Mouse (Mus musculus) embryonic stem cell, embryonic (primary cell): ENCODE measurements around the gene Cnppd1.

ENCODE experiments used
- CTCF ChIA-PET, 4 experiments: fragments of 300-600 bp in 2 of 4; fragments of 350-600 bp in 2 of 4; sonication (Branson Sonifier 250); formaldehyde crosslinking; loops; one replicate each; lab custom pipeline; 2022; ENCODE audit warnings: inconsistent platforms in 2 of 4; lab: Charles Lee
- POLR2A ChIA-PET, 4 experiments: fragments of 300-600 bp in 2 of 4; fragments of 350-600 bp in 2 of 4; sonication (Branson Sonifier 250); formaldehyde crosslinking; loops; one replicate each; lab custom pipeline; 2022; ENCODE audit warnings: antibody characterized with exemption in 4 of 4, inconsistent platforms in 1 of 4; lab: Charles Lee

The Cnppd1 gene

GRCm38 (mm10) chr1:75168472-75169464 lies 26.3 kb upstream of the Cnppd1 start, which contains the start of gene Zfand2b:
Zfand2b (plus strand) TSS chr1:75168646.
- CTCF ChIA-PET = interaction anchor here (0.5 to 1.8 kb wide), 15 partner anchors 11 to 302 kb away, joined by 3 to 12 read pairs (median 5); partner anchors contain the start of gene Abcb6 (in 1 of the 4)
- POLR2A ChIA-PET = interaction anchor here (0.5 to 5.5 kb wide), 64 partner anchors 10 to 859 kb away, joined by 3 to 72 read pairs (median 4); partner anchors contain the start of genes Abcb6 (in 4 of the 4), Ankzf1 (in 3 of the 4), Atg9a (in 3 of the 4) and A630095N17Rik (in 2 of the 4)

GRCm38 (mm10) chr1:75168093-75168471 lies 25.6 kb upstream of the Cnppd1 start:
- CTCF ChIA-PET = interaction anchor here (0.5 to 1.8 kb wide), 11 partner anchors 12 to 301 kb away, joined by 3 to 12 read pairs (median 5); partner anchors contain the start of gene Abcb6 (in 1 of the 4)
- POLR2A ChIA-PET = interaction anchor here in 3 of 4 experiments (0.7 to 5.5 kb wide), 49 partner anchors 9 to 421 kb away, joined by 3 to 72 read pairs (median 5); partner anchors contain the start of genes Abcb6 (in 3 of the 3), Ankzf1 (in 3 of the 3), Atg9a (in 3 of the 3) and Dnpep (in 2 of the 3)

- ChIA-PET CTCF (interaction anchor here in 1 of 4 experiments (0.7 kb wide), 1 partner anchor 144 kb away, joined by 3 read pairs; no protein-coding TSS in a partner anchor), POLR2A (interaction anchor here in 2 of 4 experiments (0.6 to 1.8 kb wide), 2 partner anchors 8 to 22 kb away, joined by 4 to 6 read pairs; partner anchors contain the start of gene Zfand2b (in 1 of the 2))
Observed at GRCm38 (mm10) chr1:75160256-75160617, 17.7 kb upstream of the Cnppd1 start.

- CTCF ChIA-PET = interaction anchor here in 1 of 4 experiments (1.0 kb wide), 1 partner anchor 92 kb away, joined by 3 read pairs; no protein-coding TSS in a partner anchor
- POLR2A ChIA-PET = interaction anchor here in 2 of 4 experiments (0.9 to 1.8 kb wide), 4 partner anchors 9 to 103 kb away, joined by 3 to 6 read pairs (median 4); partner anchors contain the start of genes Ankzf1 (in 1 of the 2), Atg9a (in 1 of the 2) and Zfand2b (in 1 of the 2)
Observed at GRCm38 (mm10) chr1:75159540-75160255, 17.2 kb upstream of the Cnppd1 start.

GRCm38 (mm10) chr1:75158990-75159389 lies 16.5 kb upstream of the Cnppd1 start:
- POLR2A ChIA-PET = interaction anchor here in 2 of 4 experiments (0.9 to 1.8 kb wide), 4 partner anchors 10 to 104 kb away, joined by 3 to 6 read pairs (median 4); partner anchors contain the start of genes Ankzf1 (in 1 of the 2), Atg9a (in 1 of the 2) and Zfand2b (in 1 of the 2)
- CTCF ChIA-PET = interaction anchor here in 1 of 4 experiments (1.0 kb wide), 1 partner anchor 93 kb away, joined by 3 read pairs; no protein-coding TSS in a partner anchor

- ChIA-PET POLR2A (interaction anchor here in 1 of 4 experiments (0.5 to 1.6 kb wide), 2 partner anchors 13 to 709 kb away, joined by 4 to 6 read pairs; partner anchors contain the start of gene Zfand2b), CTCF (interaction anchor here in 1 of 4 experiments (1.0 kb wide), 1 partner anchor 332 kb away, joined by 4 read pairs; no protein-coding TSS in a partner anchor)
Observed at GRCm38 (mm10) chr1:75155837-75156236, 13.3 kb upstream of the Cnppd1 start.

GRCm38 (mm10) chr1:75148727-75149126 lies 6.2 kb upstream of the Cnppd1 start:
- ChIA-PET POLR2A (interaction anchor here in 2 of 4 experiments (0.9 to 1.4 kb wide), 3 partner anchors 20 to 54 kb away, joined by 3 read pairs; partner anchors contain the start of genes Ankzf1 (in 1 of the 2), Atg9a (in 1 of the 2) and Zfand2b (in 1 of the 2)), CTCF (interaction anchor here in 3 of 4 experiments (0.6 to 1.5 kb wide), 4 partner anchors 106 to 366 kb away, joined by 3 to 4 read pairs (median 4); no protein-coding TSS in a partner anchor)

- ChIA-PET CTCF (interaction anchor here in 3 of 4 experiments (0.6 to 1.5 kb wide), 3 partner anchors 33 to 521 kb away, joined by 3 to 5 read pairs (median 4); partner anchors contain the start of gene Abcb6 (in 1 of the 3)), POLR2A (interaction anchor here in 1 of 4 experiments (1.2 to 1.4 kb wide), 2 partner anchors 10 to 21 kb away, joined by 3 read pairs; partner anchors contain the start of gene Zfand2b)
Observed at GRCm38 (mm10) chr1:75147411-75148135, 5.1 kb upstream of the Cnppd1 start.

- ChIA-PET POLR2A (interaction anchor here in 2 of 4 experiments (0.7 to 2.5 kb wide), 4 partner anchors 23 to 172 kb away, joined by 3 to 6 read pairs (median 4); partner anchors contain the start of genes Dnpep (in 1 of the 2) and Zfand2b (in 1 of the 2)), CTCF (interaction anchor here in 1 of 4 experiments (0.9 to 1.0 kb wide), 2 partner anchors 105 to 297 kb away, joined by 3 to 4 read pairs; no protein-coding TSS in a partner anchor)
Observed at GRCm38 (mm10) chr1:75145589-75145988, 3.1 kb upstream of the Cnppd1 start.

- POLR2A ChIA-PET = interaction anchor here in 2 of 4 experiments (0.9 to 3.2 kb wide), 18 partner anchors 16 to 214 kb away, joined by 3 to 13 read pairs (median 4); partner anchors contain the start of genes Ankzf1 (in 2 of the 2), Atg9a (in 2 of the 2), Abcb6 (in 1 of the 2) and Tuba4a (in 1 of the 2)
Observed at GRCm38 (mm10) chr1:75141486-75142190, 873 bp downstream of the Cnppd1 start.

GRCm38 (mm10) chr1:75140601-75141190 lies 1.8 kb downstream of the Cnppd1 start:
- POLR2A ChIA-PET = interaction anchor here in 2 of 4 experiments (0.6 to 3.2 kb wide), 9 partner anchors 28 to 190 kb away, joined by 3 to 13 read pairs (median 5); partner anchors contain the start of genes Abcb6 (in 1 of the 2), Tuba4a (in 1 of the 2) and Zfand2b (in 1 of the 2)

More at GRCm38 (mm10) chr1:75141486-75142190, 873 bp downstream of the Cnppd1 start:
- CTCF ChIA-PET = interaction anchor here in 2 of 4 experiments (0.8 to 1.8 kb wide), 3 partner anchors 110 to 273 kb away, joined by 3 to 7 read pairs (median 4); no protein-coding TSS in a partner anchor

GRCm38 (mm10) chr1:75138448-75138847 lies 4.1 kb downstream of the Cnppd1 start:
- ChIA-PET CTCF (no interaction called here), POLR2A (interaction anchor here in 2 of 4 experiments (0.6 to 0.9 kb wide), 2 partner anchors 12 to 121 kb away, joined by 3 to 6 read pairs; no protein-coding TSS in a partner anchor)

More at GRCm38 (mm10) chr1:75140601-75141190, 1.8 kb downstream of the Cnppd1 start:
- CTCF ChIA-PET = interaction anchor here in 3 of 4 experiments (0.6 to 1.8 kb wide), 8 partner anchors 10 to 286 kb away, joined by 3 to 7 read pairs (median 4); no protein-coding TSS in a partner anchor

GRCm38 (mm10) chr1:75136730-75137129 lies 5.8 kb downstream of the Cnppd1 start:
- POLR2A ChIA-PET = interaction anchor here in 1 of 4 experiments (1.0 kb wide), 1 partner anchor 93 kb away, joined by 5 read pairs; no protein-coding TSS in a partner anchor

GRCm38 (mm10) chr1:75136293-75136692 lies 6.2 kb downstream of the Cnppd1 start:
- POLR2A ChIA-PET = no interaction called here

More at GRCm38 (mm10) chr1:75136730-75137129, 5.8 kb downstream of the Cnppd1 start:
- CTCF ChIA-PET = no interaction called here

More at GRCm38 (mm10) chr1:75136293-75136692, 6.2 kb downstream of the Cnppd1 start:
- CTCF ChIA-PET = no interaction called here
